Mouse (Mus musculus) layer of hippocampus, adult 8-10 months (tissue): ENCODE measurements at regions not wholly inside any gene's neighbourhood (a gene's known extent, or its start where the extent isn't known, plus 50 kb on each side); places are given as distances from the start of the nearest gene placed in this dataset.
A peak's percentile ranks its signal among the peaks of the same experiment; 100 is the strongest.

Source experiments
- DNase-seq, 2 experiments: peaks; one replicate each; pipeline ENCODE4 v3.0.0; 2022; ENCODE audit warnings: low spot score in 2 of 2

DNA sequence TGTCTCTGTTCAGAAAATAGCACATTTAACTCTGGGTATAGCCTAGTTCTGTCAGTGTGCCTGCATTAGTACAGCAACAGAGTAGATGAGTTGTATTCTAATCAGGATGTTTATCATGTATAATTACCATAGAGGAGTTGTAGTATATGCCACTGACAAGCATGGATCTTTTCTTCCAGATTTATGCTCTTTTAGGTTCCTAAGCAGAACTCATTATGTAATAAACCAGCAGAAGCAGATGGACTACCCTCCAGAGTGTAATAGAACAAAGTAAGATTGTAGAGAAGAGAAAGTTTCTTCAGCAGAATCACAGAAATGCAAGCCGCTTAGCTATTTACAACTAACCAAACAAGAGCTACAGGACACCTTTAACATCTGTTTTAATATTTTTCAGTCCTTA is 517.2 kb upstream of the Epha5 start:
- no peak for DNase-seq

- no peak for DNase-seq
These were observed 500.6 kb upstream of the Epha5 start for GRCm38 (mm10) chr5:84917631-84918292.

DNA sequence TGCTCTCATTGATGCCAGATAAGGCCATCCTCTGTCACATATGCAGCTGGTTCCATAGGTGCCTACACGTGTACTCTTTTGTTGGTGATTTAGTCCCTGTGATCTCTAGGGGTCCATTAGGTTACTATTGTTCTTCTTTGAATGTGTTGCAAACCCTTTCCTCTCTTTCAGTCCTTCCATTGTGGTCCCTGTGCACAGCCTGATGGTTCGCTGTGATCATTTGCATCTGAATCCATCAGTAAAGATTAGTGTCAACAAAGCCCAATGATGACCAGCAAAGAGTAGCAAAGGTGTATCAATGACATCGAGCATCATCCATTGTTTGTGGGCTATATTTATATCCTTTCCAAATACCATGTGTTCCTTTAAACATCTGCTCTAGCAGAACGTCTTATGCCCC is 484.5 kb upstream of the Epha5 start:
- DNase-seq: no peak

DNA sequence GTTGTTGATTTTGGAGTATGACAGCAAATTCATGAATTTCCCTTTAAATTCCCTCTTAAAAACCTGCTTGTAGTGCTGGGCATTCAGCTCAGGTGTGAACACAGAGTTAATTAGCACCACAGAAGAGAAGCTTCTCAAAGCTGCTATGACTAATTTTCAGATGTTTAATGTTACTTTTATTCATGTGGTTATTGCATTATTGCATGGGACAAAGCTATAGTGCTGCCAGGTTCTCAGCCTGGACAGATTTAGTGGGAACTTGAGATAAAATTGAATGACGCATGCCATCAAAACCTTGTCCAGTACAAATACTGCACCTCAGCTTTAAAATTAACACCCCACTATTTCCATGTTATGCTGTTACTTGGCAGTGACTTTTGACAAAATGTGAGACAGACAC is 480.4 kb upstream of the Epha5 start:
- no peak for DNase-seq

DNA sequence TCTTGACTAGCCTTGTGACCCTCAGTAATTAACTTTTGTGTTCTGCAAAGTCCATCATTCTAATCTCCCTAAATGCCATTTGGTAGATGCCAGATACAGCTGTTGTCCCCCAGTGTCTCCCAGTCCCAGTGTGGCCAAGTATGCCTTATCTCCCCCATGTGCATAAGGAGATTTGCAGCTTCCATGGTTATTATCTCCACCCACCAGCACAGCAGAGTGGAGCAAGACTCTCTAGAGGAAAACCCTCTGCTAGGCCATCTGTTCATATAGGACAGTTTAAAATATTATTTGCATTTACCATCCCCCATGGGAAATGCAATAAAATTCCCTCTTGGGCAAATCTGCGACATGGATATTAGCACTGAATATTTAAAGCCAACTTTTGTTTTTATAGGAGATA is 436.4 kb upstream of the Epha5 start:
- DNase-seq: no peak

DNA sequence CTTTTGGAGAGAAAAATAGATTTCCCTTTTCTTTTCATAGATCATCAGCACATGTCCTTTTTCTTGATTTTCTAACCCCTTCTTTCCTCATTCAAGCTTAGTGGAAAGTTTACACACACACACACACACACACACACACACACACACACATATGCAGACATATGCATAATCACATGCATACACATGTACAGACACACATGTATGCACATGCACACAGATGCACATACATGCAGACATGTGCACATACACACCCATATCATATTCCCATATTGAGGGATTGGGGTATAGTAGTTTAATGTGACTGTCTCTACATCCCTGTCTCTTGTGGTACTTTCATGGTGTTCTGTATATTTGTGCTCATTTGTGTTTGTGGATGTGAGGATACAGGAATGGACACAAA is 432.0 kb upstream of the Epha5 start:
- no peak for DNase-seq

GRCm38 (mm10) chr5:84848765-84849164 is 431.6 kb upstream of the Epha5 start:
- no peak for DNase-seq

- DNase-seq: no peak
These were observed 394.3 kb upstream of the Epha5 start for GRCm38 (mm10) chr5:84811460-84811859.

GRCm38 (mm10) chr5:84810844-84811243 is 393.7 kb upstream of the Epha5 start:
- DNase-seq: no peak

GRCm38 (mm10) chr5:84762618-84763017 is 345.4 kb upstream of the Epha5 start:
- DNase-seq: no peak

DNA sequence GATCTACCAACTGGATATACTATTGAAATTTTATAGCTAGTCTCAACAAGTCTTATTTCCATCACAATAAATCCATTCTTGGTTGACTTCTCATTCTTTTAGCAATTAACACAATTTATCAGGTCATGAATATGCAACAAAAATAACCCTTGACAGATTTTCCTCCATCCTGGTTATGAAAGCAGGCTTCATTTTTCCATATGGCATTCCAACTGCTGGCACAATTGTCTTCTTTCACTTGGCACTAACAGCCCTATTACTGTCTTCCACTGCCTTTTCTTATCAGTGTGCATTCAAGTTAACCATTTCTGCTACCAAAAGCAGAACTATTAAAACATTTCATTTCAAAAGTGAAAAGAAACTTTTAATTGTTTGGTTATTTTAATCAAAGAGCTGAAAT is 334.9 kb upstream of the Epha5 start:
- peak; percentile 26 to 28 for DNase-seq

DNA sequence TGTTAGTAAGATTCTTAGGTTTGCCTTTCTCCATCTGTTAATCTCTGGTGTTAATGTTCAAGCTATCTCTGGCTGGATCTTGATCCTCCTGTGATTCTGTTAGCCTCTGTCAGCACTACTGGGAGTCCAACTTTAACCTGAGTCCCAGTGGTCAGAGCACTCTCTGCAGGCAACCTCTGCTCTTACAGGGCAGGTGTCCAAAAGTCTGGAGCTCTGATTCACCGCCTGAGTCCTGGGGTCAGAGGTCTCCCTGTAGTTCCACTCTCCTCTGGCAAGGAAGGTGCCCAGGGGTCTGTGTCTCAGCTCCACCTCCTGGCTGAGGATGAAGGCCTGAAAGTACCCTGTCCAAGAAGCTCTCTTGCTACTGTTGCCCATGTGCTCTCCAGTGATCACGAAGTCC is 288.3 kb upstream of the Epha5 start:
- no peak for DNase-seq

GRCm38 (mm10) chr5:84690334-84691258 is 273.4 kb upstream of the Epha5 start:
- DNase-seq: no peak

DNA sequence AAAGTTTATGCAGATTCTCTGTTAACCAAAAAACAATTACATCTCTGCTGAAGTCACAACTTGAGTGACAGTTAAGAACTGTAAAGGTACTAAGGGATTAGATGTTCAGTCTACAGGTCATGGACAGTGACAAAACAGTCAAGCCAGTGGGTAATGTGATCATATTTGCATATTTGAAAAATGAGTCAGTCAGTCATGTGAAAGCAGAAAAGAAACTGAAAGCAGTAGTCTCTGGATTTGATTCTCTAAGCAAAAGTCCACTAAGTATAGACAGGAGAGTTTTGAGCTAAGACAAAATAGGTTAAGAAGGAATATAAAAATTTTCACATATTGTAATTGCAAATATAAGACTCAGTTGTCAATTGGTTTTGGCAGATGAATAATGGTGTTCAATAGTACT is 270.4 kb upstream of the Epha5 start:
- DNase-seq: no peak

GRCm38 (mm10) chr5:84655171-84655570 is 238.0 kb upstream of the Epha5 start:
- no peak for DNase-seq

DNA sequence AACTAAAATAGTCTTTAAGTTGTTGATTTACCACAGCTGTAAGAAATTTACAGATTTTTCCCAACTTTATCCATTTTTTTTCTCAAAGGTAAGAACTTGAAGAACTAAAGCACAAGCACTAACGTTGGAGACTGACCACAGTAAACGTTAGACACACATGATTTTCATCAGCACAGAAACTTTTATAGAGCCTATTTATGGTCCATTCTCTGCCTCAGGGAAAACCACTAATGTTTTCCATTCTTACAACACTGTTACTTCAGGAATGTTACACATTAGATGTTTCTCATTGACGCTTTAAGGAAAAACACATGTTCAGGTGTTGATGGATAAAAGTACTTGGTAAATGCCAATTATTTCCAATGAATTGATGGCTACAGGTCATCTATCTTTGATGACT is 218.3 kb upstream of the Epha5 start:
- no peak for DNase-seq

DNA sequence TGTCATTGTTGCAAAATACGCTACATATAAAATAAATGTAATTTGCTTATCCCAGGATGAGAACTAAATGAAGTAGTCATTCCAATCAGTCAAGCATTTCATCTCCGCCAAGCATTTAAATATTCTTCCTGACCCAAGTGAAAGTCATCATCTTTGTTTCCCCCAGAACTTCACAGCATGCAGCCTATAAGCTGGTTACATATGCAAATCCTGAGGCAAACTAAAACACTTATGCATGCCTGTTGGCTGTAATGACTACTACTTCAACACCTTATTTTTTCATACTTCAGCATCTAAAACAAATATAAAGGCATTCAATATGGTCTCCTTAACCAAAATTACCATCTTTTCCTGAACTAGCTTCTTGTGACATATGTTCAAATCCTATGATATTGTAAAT is 215.7 kb upstream of the Epha5 start:
- no peak for DNase-seq

- no peak for DNase-seq
These were observed 201.0 kb upstream of the Epha5 start for GRCm38 (mm10) chr5:84618194-84618593.

DNA sequence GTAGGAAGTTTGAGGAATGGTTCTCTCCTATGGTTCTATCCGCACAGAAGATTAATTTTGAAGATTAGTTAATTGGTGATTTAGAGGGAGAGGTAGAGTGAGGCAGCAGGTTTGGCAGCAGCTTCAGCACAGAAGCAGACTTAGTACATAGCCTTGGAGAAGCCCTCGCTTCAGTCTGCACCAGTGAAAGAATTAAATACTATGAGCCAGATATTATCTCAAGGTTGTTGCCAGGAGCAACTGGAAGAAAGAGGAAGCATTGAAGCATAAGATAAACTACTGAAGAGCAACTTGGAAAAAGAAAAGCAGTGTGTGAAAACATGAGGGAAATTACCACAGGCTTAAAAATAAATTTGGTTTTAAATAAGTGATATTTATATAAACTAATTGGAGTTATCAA is 191.5 kb upstream of the Epha5 start:
- DNase-seq: no peak

- no peak for DNase-seq
These were observed 148.2 kb upstream of the Epha5 start for GRCm38 (mm10) chr5:84565311-84565946.

- no peak for DNase-seq
These were observed 102.7 kb upstream of the Epha5 start for GRCm38 (mm10) chr5:84519836-84520235.

DNA sequence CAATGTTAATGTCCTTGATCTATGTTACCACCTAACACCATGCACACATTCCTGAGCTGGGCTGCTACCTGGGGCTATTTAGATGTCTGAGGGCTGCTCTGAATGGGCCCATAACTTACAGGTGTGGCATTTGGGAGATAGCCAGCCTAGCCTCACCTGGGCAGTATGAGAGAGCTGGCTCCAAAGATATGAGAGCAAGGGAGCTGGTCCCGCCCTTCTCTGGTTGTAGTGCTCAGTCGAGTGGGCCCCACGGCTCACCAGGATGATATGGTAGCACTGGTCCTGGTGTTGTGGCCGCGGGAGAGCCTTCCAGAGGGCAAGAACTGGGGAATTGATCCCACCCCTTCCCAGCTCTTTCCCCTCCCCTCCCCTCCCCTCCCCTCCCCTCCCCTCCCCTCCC is 93.0 kb upstream of the Epha5 start:
- DNase-seq: no peak
